Mouse (Mus musculus) R1 (cell line): ENCODE results near the gene Rapgef2.
"Not testable (repeated sequence)": the region's sequence is repeated elsewhere in the genome, so short reads cannot be mapped to it uniquely, and the experiment has no call there.

ENCODE experiments used
- DNase-seq: peaks from one replicate; pipeline ENCODE4 v3.0.0-alpha.2; 2018; ENCODE audit warnings: low read depth, low spot score

Rapgef2 gene

GRCm38 (mm10) chr3:79233478-79234415 is 52.6 kb downstream of the Rapgef2 start:
- no peak for DNase-seq

- DNase-seq, result no peak
These were observed 55.6 kb downstream of the Rapgef2 start for GRCm38 (mm10) chr3:79230718-79231117.

- peak; percentile 86 for DNase-seq
These were observed 56.8 kb downstream of the Rapgef2 start for GRCm38 (mm10) chr3:79229546-79229945.

GRCm38 (mm10) chr3:79228304-79228703 is 58.0 kb downstream of the Rapgef2 start:
- DNase-seq, result no peak

- DNase-seq, result no peak
These were observed 58.8 kb downstream of the Rapgef2 start for GRCm38 (mm10) chr3:79227356-79228088.

- DNase-seq, result not testable (repeated sequence)
These were observed 59.5 kb downstream of the Rapgef2 start for GRCm38 (mm10) chr3:79226807-79227206.

- DNase-seq, result no peak
These were observed 60.4 kb downstream of the Rapgef2 start for GRCm38 (mm10) chr3:79225888-79226287.

GRCm38 (mm10) chr3:79224352-79224751 is 62.0 kb downstream of the Rapgef2 start:
- no peak for DNase-seq

- no peak for DNase-seq
These were observed 63.0 kb downstream of the Rapgef2 start for GRCm38 (mm10) chr3:79223281-79223680.

- no peak for DNase-seq
These were observed 63.9 kb downstream of the Rapgef2 start for GRCm38 (mm10) chr3:79222192-79222960.

- DNase-seq, result peak; percentile 77
These were observed 64.8 kb downstream of the Rapgef2 start for GRCm38 (mm10) chr3:79221296-79222191.

GRCm38 (mm10) chr3:79219144-79219930 is 67.0 kb downstream of the Rapgef2 start:
- no peak for DNase-seq

GRCm38 (mm10) chr3:79218566-79219051 is 67.7 kb downstream of the Rapgef2 start:
- peak; percentile 96 for DNase-seq

- DNase-seq, result no peak
These were observed 76.1 kb downstream of the Rapgef2 start for GRCm38 (mm10) chr3:79210243-79210642.

GRCm38 (mm10) chr3:79207216-79207615 is 79.1 kb downstream of the Rapgef2 start:
- DNase-seq, result no peak

GRCm38 (mm10) chr3:79206524-79206923 is 79.8 kb downstream of the Rapgef2 start:
- no peak for DNase-seq

GRCm38 (mm10) chr3:79205981-79206380 is 80.3 kb downstream of the Rapgef2 start:
- DNase-seq, result no peak

- peak; percentile 40 for DNase-seq
These were observed 81.2 kb downstream of the Rapgef2 start for GRCm38 (mm10) chr3:79205112-79205511.

- no peak for DNase-seq
These were observed 82.1 kb downstream of the Rapgef2 start for GRCm38 (mm10) chr3:79204261-79204660.

- DNase-seq, result no peak
These were observed 82.5 kb downstream of the Rapgef2 start for GRCm38 (mm10) chr3:79203821-79204220.
